Mouse (Mus musculus): ENCODE measurements at regions not wholly inside any gene's neighbourhood (a gene's known extent, or its start where the extent isn't known, plus 50 kb on each side); places are given as distances from the start of the nearest gene placed in this dataset.

GRCm38 (mm10) chr1:127045711-127046420 lies 158.9 kb upstream of the Mgat5 start:
- TF ChIP-seq CTCF (IDR thresholded peaks at IDR 0.05; ENCODE audit: control insufficient read depth, insufficient read depth, insufficient replicate concordance, low read depth, low read length) (no peak), POLR2A (IDR thresholded peaks at IDR 0.05; ENCODE audit: control insufficient read depth, low read depth, low read length) (no peak)
